Mouse (Mus musculus) kidney, adult 8-10 months (tissue): ENCODE data around the gene Nptxr.
"Not testable (repeated sequence)": the region's sequence is repeated elsewhere in the genome, so short reads cannot be mapped to it uniquely, and the experiment has no call there.

Source experiments
- DNase-seq, 2 experiments: peaks; one replicate each; pipeline ENCODE4 v3.0.0; 2022

The Nptxr gene

DNA sequence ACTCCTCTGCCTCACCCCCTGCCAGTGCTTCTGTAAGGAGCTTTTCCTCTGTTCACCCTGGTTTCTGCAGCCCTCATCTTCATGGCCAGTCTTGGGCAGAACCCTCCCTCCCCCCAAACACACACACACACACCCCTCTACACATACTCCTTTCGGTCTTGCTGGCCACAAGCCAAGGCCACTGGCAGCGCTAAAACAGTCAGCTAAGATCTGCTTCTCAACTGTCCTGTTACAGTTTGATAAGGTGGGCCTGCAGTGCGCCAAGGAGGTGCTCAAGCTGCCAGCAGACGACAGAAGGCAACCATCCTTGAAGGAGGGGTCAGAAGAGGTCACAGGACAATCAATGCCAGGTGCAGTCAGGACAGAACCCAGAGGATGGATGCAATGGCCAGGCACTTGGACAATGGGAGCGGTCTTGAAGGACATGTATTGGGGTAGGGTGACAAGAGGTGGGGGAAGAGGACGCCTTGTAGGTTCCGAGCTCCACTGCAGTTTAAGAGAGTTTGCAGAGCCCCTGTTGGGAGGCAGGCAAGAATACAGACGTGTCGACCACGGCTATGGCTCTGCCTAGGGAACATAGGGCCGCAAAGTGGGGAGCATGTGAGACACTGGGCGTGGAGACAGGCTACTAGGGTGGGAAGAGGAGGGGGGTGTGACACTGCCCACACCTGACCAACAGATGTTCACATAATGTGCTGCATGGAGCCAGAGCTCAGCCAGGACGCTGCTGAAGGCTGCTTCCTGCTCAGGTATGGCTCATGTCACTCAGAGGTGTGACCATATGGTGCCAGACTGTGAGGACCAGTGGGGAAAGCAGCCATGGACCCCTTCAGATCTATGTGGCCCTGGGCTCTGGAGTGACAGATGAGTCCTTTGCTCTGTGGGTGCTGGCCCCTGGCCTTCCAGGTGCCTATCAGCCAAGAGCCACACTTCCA is 18.0 kb upstream of the Nptxr start:
- no peak for DNase-seq

- no peak for DNase-seq
Measured at GRCm38 (mm10) chr15:79818325-79818724, 13.8 kb upstream of the Nptxr start.

DNA sequence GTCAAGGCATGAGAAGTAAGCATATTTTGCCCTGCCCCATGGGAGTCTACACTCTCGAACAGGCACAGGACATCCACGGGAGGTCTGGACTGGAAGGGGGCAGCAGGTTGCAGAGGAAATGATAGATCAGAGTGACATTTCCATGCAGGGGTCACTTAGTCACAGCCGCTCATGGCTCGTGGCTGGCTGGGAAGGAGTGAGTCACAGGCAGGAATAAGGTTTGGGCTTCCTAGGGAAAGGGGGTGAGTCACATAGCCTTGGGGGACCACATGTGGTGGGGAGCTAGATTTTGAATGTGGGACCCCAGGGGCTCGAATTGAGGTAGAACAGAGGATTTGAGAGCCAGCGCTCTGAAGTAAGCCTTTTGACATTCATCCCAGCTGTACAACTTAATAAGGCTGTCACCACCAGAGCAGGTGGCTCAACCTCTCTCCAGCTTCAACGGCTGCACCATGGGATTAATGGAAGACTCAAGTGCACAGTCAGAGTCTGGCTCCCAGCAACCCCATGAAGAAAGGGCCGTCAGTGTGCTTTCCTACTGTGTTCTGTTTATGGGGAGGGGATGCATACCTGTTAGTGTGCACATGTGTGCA is 9.2 kb upstream of the Nptxr start:
- no peak for DNase-seq

DNA sequence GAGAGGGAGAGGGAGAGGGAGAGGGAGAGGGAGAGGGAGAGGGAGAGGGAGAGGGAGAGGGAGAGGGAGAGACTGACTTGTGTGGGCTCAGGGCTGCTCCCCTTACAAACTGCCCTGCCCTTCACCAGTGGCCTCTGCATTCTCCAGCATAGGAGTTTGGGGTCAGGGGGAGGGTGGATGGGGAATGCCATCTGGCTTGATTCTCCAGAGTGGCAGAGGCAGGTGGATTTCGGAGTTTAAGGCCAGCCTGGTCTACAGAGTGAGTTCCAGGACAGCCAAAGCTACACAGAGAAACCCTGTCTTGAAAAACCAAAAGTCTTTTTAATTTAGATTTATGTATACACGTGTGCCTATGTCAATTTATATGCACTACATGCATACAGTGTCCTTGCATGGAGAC is 8.3 kb upstream of the Nptxr start:
- not testable (repeated sequence) for DNase-seq

- DNase-seq = no peak
Measured at GRCm38 (mm10) chr15:79810997-79811396, 6.4 kb upstream of the Nptxr start.

- DNase-seq = no peak
Measured at GRCm38 (mm10) chr15:79810061-79810460, 5.5 kb upstream of the Nptxr start.

DNA sequence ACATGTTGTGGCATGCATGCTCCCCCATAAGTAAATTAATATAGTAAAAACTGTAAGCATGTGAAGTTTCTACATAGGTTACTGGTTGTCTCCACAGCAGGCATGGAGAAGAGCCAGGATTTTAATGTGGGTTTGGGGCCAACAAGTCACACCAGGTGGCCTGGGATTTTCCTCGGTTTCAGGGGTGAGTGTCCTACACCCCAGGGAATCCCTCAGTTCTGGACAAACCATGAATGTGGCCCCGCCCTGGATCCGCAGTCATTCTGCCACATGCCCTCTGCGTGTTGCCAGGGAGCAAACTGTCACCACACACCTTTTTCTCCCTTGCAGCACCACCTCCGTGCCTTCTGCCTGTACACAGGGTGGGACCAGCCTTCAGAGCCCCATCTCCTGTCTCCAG is 4.1 kb upstream of the Nptxr start:
- no peak for DNase-seq

- peak in 1 of 2 experiments; percentile 48 for DNase-seq
Measured at GRCm38 (mm10) chr15:79808114-79808513, 3.5 kb upstream of the Nptxr start.

DNA sequence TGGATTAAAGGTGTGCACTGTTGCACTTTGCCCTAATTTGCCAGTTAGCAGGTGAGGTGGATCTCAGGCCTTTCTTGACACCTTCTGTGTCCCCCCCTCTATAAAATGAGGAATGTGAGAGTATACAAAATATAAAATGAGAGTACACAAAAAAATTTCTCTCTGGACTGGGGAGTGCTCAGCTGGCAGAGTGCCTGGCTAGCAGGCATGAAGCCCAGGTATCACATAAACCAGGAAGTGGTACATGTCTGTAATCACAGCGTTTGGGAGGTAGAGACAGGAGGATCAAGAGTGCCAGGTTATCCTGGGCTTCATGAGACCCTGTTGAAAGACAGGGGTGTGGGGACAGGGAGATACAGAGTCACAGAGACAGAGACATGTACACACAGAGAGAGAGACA is 2.5 kb upstream of the Nptxr start:
- DNase-seq = no peak

GRCm38 (mm10) chr15:79805246-79805645 is 680 bp upstream of the Nptxr start:
- no peak for DNase-seq

GRCm38 (mm10) chr15:79803533-79804351 is 824 bp downstream of the Nptxr start:
- no peak for DNase-seq

GRCm38 (mm10) chr15:79802304-79802703 is 2.3 kb downstream of the Nptxr start:
- no peak for DNase-seq

DNA sequence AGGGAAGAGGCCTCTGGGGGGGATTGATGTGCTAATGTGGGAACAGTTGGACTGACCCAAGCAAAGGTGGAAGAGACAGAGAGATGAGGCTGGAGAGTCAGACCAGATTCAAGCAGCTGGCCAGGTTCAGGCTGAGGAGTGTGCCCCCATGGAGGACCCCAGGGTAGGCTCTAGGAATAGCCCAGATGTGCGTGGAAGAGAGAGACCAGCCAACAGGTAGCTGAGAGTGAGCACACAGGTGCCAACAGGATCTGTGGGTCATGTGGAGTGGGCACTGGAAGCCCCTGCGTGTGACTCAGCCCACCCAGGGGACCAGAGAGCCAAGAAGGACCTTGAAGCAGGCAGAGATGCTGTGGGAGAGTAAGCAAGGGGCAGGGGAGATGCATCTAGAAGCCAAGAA is 2.9 kb downstream of the Nptxr start:
- no peak for DNase-seq

GRCm38 (mm10) chr15:79800701-79801100 is 3.9 kb downstream of the Nptxr start:
- no peak for DNase-seq

- no peak for DNase-seq
Measured at GRCm38 (mm10) chr15:79798591-79798990, 6.0 kb downstream of the Nptxr start.

GRCm38 (mm10) chr15:79797680-79798079 is 6.9 kb downstream of the Nptxr start:
- no peak for DNase-seq

DNA sequence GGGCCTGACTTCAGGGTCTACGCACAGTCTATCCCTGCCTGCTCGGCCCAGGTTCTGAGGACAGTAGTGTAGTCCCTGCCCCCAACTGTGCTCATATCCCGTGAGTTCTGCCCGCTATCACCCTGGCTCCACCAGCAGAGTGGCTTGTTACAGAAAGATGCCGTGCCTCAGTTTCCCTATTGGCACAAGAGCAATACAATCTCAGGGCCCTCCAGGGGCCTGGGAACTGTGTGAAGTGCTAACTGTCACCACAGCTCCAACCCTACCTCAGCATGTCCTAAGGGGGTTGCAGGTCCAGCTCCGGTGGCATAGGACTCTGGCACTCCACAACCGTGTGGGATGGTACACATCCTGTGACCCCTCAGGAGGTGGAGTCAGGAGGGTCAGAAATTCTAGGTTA is 7.5 kb downstream of the Nptxr start:
- DNase-seq = no peak

DNA sequence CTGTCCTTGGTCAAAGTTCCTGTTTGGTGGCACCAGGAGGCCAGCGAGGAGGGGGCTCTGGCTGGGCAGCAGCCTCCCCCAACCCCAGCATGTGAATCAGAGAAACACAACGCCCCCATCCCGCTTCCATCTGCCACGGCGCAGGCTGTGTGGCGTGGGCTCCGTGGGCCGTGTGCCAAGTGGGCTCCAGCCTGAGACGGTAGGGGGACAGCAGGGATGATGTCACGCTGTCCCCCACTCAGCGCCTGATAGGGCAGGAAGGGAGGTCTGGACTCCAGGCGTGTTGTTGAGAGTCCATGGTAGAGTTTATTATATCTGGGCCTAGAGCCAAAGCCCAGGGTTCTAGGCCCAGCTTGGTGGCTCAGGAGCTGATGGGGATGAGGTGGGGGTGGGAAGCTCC is 8.3 kb downstream of the Nptxr start:
- DNase-seq = no peak

DNA sequence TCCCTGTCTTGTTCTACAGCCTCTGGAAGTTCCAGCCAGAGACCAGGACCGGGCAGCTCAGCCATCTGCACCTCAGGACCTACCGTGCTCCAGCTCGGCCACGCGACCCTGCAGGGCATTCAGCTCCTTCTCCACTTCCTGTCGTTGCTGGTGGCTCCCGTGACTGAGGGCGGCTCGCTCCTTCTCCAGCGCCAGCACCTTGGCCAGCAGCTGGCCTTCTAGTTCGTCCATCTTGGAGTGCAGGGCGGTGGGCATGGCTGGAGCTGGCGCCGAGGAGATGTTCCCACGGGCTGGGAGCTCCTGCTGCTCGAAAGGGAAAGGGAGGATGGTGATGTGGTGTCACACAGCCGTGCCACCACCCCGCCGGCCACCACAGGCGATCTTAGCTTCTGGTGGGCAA is 10.4 kb downstream of the Nptxr start:
- DNase-seq = no peak

DNA sequence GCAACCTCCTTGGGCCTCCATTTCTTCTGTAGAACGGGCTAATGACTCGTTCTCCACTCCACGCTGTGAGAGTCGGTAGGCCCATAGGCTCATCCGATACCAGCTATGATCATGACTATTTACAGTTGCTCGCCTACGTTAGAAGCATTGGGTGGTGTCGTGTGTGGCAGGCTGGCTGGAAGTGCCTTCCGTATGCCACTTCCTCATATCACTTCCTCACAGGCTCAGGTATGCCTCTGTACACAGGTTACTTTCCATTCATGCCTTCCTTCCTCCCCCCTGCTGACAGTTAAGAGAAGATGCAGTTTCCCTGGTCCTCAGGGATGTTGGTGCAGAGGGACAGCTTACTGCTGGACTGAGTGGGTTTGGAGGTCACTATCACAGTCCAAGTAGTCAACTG is 11.5 kb downstream of the Nptxr start:
- no peak for DNase-seq

GRCm38 (mm10) chr15:79792455-79792854 is 12.1 kb downstream of the Nptxr start:
- DNase-seq = no peak

- peak in 1 of 2 experiments; percentile 56 for DNase-seq
Measured at GRCm38 (mm10) chr15:79791502-79791901, 13.1 kb downstream of the Nptxr start.

DNA sequence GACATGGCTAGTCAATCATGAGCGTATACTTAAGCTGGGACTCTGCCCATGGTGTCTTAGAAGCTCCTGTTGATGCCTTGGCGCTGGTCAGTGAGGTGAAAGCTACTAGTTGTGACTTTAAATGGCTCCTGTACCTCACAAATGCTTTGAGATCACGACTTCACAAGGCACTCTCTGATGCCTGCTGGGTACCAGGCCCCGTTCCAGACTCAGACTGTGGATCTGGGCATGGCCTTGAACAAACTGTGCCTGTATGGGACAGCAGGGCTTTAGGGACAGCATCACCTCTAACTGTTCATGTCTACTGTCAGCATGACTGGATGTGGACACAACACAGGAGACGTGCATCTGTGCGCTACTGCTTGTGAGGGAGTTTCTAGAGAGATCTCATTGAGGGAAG is 13.7 kb downstream of the Nptxr start:
- DNase-seq = no peak

- no peak for DNase-seq
Measured at GRCm38 (mm10) chr15:79790111-79790510, 14.5 kb downstream of the Nptxr start.
